Mouse (Mus musculus) lung, embryonic 15.5 days (tissue): Measurements from ENCODE around the gene Usp29. TPM values are rescaled to one million over a fixed set of nuclear protein-coding genes. Genes with fewer than 3 reads are reported as not detected.

Source experiments
- ATAC-seq: fragments of 200-750 bp; cut with Nextera tagmentation; 2 replicates; pipeline ENCODE4 v1.8.0; 2017; ENCODE audit warnings: moderate number of reproducible peaks, borderline replicate concordance; ENCODE audit not compliant: low FRiP score, low TSS enrichment; ENCODE audit errors: extremely low read depth
- H3K27ac ChIP-seq: fragments of 300-500 bp; sonication (generic); 2 replicates; pipeline ENCODE4 v1.5.1; 2015; ENCODE audit warnings: moderate library complexity, mild to moderate bottlenecking, inconsistent platforms
- H3K27me3 ChIP-seq: fragments of 300-500 bp; sonication (generic); 2 replicates; pipeline ENCODE4 v1.6.1; 2015; ENCODE audit warnings: inconsistent platforms
- H3K36me3 ChIP-seq: fragments of 300-500 bp; sonication (generic); 2 replicates; pipeline ENCODE4 v1.6.1; 2015; ENCODE audit warnings: inconsistent platforms
- H3K4me1 ChIP-seq: fragments of 300-500 bp; sonication (generic); 2 replicates; pipeline ENCODE4 v1.6.1; 2015; ENCODE audit warnings: inconsistent platforms
- H3K4me2 ChIP-seq: fragments of 300-500 bp; sonication (generic); 2 replicates; pipeline ENCODE4 v1.6.1; 2015; ENCODE audit warnings: inconsistent platforms, mild to moderate bottlenecking, moderate library complexity
- H3K4me3 ChIP-seq: fragments of 300-500 bp; sonication (generic); 2 replicates; pipeline ENCODE4 v1.5.1; 2015; ENCODE audit warnings: mild to moderate bottlenecking, inconsistent platforms
- H3K9ac ChIP-seq: fragments of 300-500 bp; sonication (generic); 2 replicates; pipeline ENCODE4 v1.6.1; 2015; ENCODE audit warnings: inconsistent platforms
- H3K9me3 ChIP-seq: fragments of 300-500 bp; sonication (generic); 2 replicates; pipeline ENCODE4 v1.6.1; 2016; ENCODE audit warnings: inconsistent platforms
- WGBS: fragments of 180-500 bp; shearing (Covaris S2); methylation state at CpG from one replicate; pipeline ENCODE4 v1.1.7; 2015; 5-methylcytosine and 5-hydroxymethylcytosine counted together
- polyA plus RNA-seq: library from polyadenylated mRNA; unstranded; fragments of >200 nt; fragmentation: Nextera tagmentation; extraction: Ambion mirVana; gene quantifications from 2 replicates; pipeline ENCODE4 v1.2.1, GENCODE M21; 2015

Gene Usp29
- polyA plus RNA-seq, 1 experiment from 2014 or later: 4.4 TPM

- Histone ChIP-seq H3K27me3 (no peaks in the 10 kb centered on the region), H3K9me3 (peaks cover 18% of the 10 kb centered on the region; the same call in 1 of the 2 replicates), H3K9ac (peak overlapping the region; percentile 0; the same call in 1 of the 2 replicates), H3K4me1 (no peaks in the 10 kb centered on the region), H3K27ac (peak overlapping the region; percentile 35; the same call in 1 of the 2 replicates), H3K4me3 (peak overlapping the region; percentile 57), H3K36me3 (no peaks in the 10 kb centered on the region), H3K4me2 (peak overlapping the region; percentile 59)
- WGBS: 45% methylated on average over 15 of the region's 15 CpGs
- ATAC-seq: no peak
Measured at GRCm38 (mm10) chr7:6730801-6731200, 423 bp downstream of the Usp29 start.

- peaks cover 18% of the 10 kb centered on the region; the same call in 1 of the 2 replicates for H3K9me3 ChIP-seq
- 51% methylated on average over 3 of the region's 3 CpGs for WGBS
- H3K27me3 ChIP-seq: no peaks in the 10 kb centered on the region
- H3K36me3 ChIP-seq: no peaks in the 10 kb centered on the region
- peak overlapping the region; percentile 59 for H3K4me2 ChIP-seq
- H3K9ac ChIP-seq: no peak overlapping the region
- no peak overlapping the region for H3K27ac ChIP-seq
- no peak for ATAC-seq
- peak overlapping the region; percentile 57 for H3K4me3 ChIP-seq
- H3K4me1 ChIP-seq: no peaks in the 10 kb centered on the region
Measured at GRCm38 (mm10) chr7:6731373-6731772, 995 bp downstream of the Usp29 start.

GRCm38 (mm10) chr7:6731930-6732329 is 1.6 kb downstream of the Usp29 start:
- H3K4me2 ChIP-seq: peak overlapping the region; percentile 59
- H3K9ac ChIP-seq: no peak overlapping the region
- H3K27me3 ChIP-seq: no peaks in the 10 kb centered on the region
- peaks cover 18% of the 10 kb centered on the region; the same call in 1 of the 2 replicates for H3K9me3 ChIP-seq
- H3K4me1 ChIP-seq: no peaks in the 10 kb centered on the region
- no peak overlapping the region for H3K27ac ChIP-seq
- no peak for ATAC-seq
- whole genome bisulfite sequencing: 54% methylated on average over 4 of the region's 4 CpGs
- H3K4me3 ChIP-seq: peak overlapping the region; percentile 57
- H3K36me3 ChIP-seq: no peaks in the 10 kb centered on the region

GRCm38 (mm10) chr7:6736060-6736459 is 5.7 kb downstream of the Usp29 start:
- Histone ChIP-seq H3K9ac (no peak overlapping the region), H3K9me3 (no peaks in the 10 kb centered on the region), H3K4me3 (no peak overlapping the region), H3K27me3 (no peaks in the 10 kb centered on the region), H3K4me2 (no peak overlapping the region), H3K27ac (no peak overlapping the region), H3K4me1 (no peaks in the 10 kb centered on the region), H3K36me3 (no peaks in the 10 kb centered on the region)
- WGBS: 71% methylated on average over 1 of the region's 1 CpGs
- no peak for ATAC-seq

GRCm38 (mm10) chr7:6744281-6744904 is 14.0 kb downstream of the Usp29 start:
- no peak for ATAC-seq
- Histone ChIP-seq H3K9ac (no peak overlapping the region), H3K36me3 (no peaks in the 10 kb centered on the region), H3K4me3 (no peak overlapping the region), H3K27ac (no peak overlapping the region; the same call in 1 of the 2 replicates), H3K4me1 (no peaks in the 10 kb centered on the region), H3K9me3 (no peaks in the 10 kb centered on the region), H3K4me2 (no peak overlapping the region), H3K27me3 (no peaks in the 10 kb centered on the region)
- WGBS: 27% methylated on average over 10 of the region's 10 CpGs

GRCm38 (mm10) chr7:6749196-6749595 is 18.8 kb downstream of the Usp29 start:
- Histone ChIP-seq H3K4me3 (no peak overlapping the region), H3K27me3 (no peaks in the 10 kb centered on the region), H3K4me1 (no peaks in the 10 kb centered on the region), H3K27ac (no peak overlapping the region), H3K4me2 (no peak overlapping the region), H3K9ac (no peak overlapping the region), H3K36me3 (no peaks in the 10 kb centered on the region), H3K9me3 (no peaks in the 10 kb centered on the region)
- no peak for ATAC-seq
- WGBS: 74% methylated on average over 7 of the region's 7 CpGs

GRCm38 (mm10) chr7:6753440-6753839 is 23.1 kb downstream of the Usp29 start:
- Histone ChIP-seq H3K27me3 (no peaks in the 10 kb centered on the region), H3K9ac (no peak overlapping the region), H3K4me3 (no peak overlapping the region), H3K36me3 (no peaks in the 10 kb centered on the region), H3K4me1 (no peaks in the 10 kb centered on the region), H3K27ac (no peak overlapping the region; the same call in 1 of the 2 replicates), H3K9me3 (no peaks in the 10 kb centered on the region), H3K4me2 (no peak overlapping the region)
- ATAC-seq: 0 out of 2 replicates have a peak, but pooled peaks have one; percentile 31
- 12% methylated on average over 4 of the region's 4 CpGs for WGBS

- ATAC-seq: no peak
- H3K4me1 ChIP-seq: no peaks in the 10 kb centered on the region
- H3K9ac ChIP-seq: no peak overlapping the region
- no peak overlapping the region for H3K4me3 ChIP-seq
- H3K27ac ChIP-seq: no peak overlapping the region
- no peak overlapping the region for H3K4me2 ChIP-seq
- H3K9me3 ChIP-seq: no peaks in the 10 kb centered on the region
- no peaks in the 10 kb centered on the region for H3K36me3 ChIP-seq
- H3K27me3 ChIP-seq: no peaks in the 10 kb centered on the region
- 67% methylated on average over 4 of the region's 4 CpGs for WGBS
Measured at GRCm38 (mm10) chr7:6756777-6757291, 26.5 kb downstream of the Usp29 start.

GRCm38 (mm10) chr7:6759698-6760097 is 29.3 kb downstream of the Usp29 start:
- no peak for ATAC-seq
- H3K4me2 ChIP-seq: no peak overlapping the region
- H3K27me3 ChIP-seq: no peaks in the 10 kb centered on the region
- H3K27ac ChIP-seq: no peak overlapping the region
- H3K4me3 ChIP-seq: no peak overlapping the region
- WGBS: 75% methylated on average over 12 of the region's 12 CpGs
- H3K9ac ChIP-seq: no peak overlapping the region
- H3K9me3 ChIP-seq: no peaks in the 10 kb centered on the region
- no peaks in the 10 kb centered on the region for H3K4me1 ChIP-seq
- H3K36me3 ChIP-seq: no peaks in the 10 kb centered on the region

- 66% methylated on average over 6 of the region's 6 CpGs for WGBS
- no peak overlapping the region for H3K27ac ChIP-seq
- no peak for ATAC-seq
Measured at GRCm38 (mm10) chr7:6760170-6760569, 29.8 kb downstream of the Usp29 start.

GRCm38 (mm10) chr7:6765240-6765639 is 34.9 kb downstream of the Usp29 start:
- Histone ChIP-seq H3K4me3 (no peak overlapping the region), H3K4me1 (peaks cover 7% of the 10 kb centered on the region), H3K27ac (no peak overlapping the region), H3K27me3 (no peaks in the 10 kb centered on the region), H3K9me3 (no peaks in the 10 kb centered on the region), H3K36me3 (no peaks in the 10 kb centered on the region), H3K4me2 (no peak overlapping the region), H3K9ac (no peak overlapping the region)
- no peak; the same call in 1 of the 2 replicates for ATAC-seq
- WGBS: 36% methylated on average over 5 of the region's 5 CpGs

More at GRCm38 (mm10) chr7:6760170-6760569, 29.8 kb downstream of the Usp29 start:
- H3K4me2 ChIP-seq: no peak overlapping the region
- H3K4me1 ChIP-seq: no peaks in the 10 kb centered on the region
- no peak overlapping the region for H3K4me3 ChIP-seq
- H3K36me3 ChIP-seq: no peaks in the 10 kb centered on the region
- H3K27me3 ChIP-seq: no peaks in the 10 kb centered on the region
- no peak overlapping the region for H3K9ac ChIP-seq
- no peaks in the 10 kb centered on the region for H3K9me3 ChIP-seq

GRCm38 (mm10) chr7:6770286-6770685 is 39.9 kb downstream of the Usp29 start:
- 4% methylated on average over 8 of the region's 8 CpGs for WGBS
- Histone ChIP-seq H3K27me3 (no peaks in the 10 kb centered on the region), H3K9me3 (no peaks in the 10 kb centered on the region), H3K36me3 (no peaks in the 10 kb centered on the region), H3K4me1 (peaks cover 14% of the 10 kb centered on the region), H3K9ac (no peak overlapping the region), H3K27ac (peak overlapping the region; percentile 44), H3K4me2 (no peak overlapping the region; the same call in 1 of the 2 replicates), H3K4me3 (no peak overlapping the region)
- peak; percentile 71; the same call in 1 of the 2 replicates for ATAC-seq
